Mouse (Mus musculus) T-cell, adult 2 months (primary cell): Measurements from ENCODE around the gene Slc27a4.
"Not testable (repeated sequence)": the region's sequence is repeated elsewhere in the genome, so short reads cannot be mapped to it uniquely, and the experiment has no call there.

Experiments
- DNase-seq: peaks from one replicate; pipeline ENCODE4 v3.0.0; 2022; ENCODE audit warnings: low spot score

Gene Slc27a4

GRCm38 (mm10) chr2:29802075-29802826 lies at the start of gene Slc27a4:
Gene Slc27a4 (plus strand): TSS chr2:29802634.
- DNase-seq: peak; percentile 94

- no peak for DNase-seq
Observed at GRCm38 (mm10) chr2:29755693-29756092, 46.7 kb upstream of the Slc27a4 start.

DNA sequence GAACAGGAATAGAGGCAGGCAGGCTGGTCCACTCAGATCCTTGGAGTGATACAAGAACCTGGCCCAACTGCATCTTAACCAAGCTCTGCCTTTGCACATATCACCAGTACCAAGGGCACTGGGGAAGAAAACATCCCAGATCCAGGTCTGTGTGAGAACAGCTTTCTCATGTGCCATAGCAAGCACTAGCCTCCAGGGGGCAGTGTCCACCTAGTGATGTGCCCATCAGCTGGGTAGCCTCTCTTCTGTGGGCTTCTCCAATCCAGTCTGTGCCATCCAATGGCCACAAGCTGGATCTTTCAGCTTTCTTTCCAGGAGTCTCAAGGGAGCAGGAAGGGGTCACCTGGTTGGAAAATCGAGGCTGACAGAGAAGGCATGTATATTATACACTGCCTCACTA lies 37.6 kb upstream of the Slc27a4 start:
- DNase-seq: peak; percentile 42

- no peak for DNase-seq
Observed at GRCm38 (mm10) chr2:29767976-29768709, 34.3 kb upstream of the Slc27a4 start.

DNA sequence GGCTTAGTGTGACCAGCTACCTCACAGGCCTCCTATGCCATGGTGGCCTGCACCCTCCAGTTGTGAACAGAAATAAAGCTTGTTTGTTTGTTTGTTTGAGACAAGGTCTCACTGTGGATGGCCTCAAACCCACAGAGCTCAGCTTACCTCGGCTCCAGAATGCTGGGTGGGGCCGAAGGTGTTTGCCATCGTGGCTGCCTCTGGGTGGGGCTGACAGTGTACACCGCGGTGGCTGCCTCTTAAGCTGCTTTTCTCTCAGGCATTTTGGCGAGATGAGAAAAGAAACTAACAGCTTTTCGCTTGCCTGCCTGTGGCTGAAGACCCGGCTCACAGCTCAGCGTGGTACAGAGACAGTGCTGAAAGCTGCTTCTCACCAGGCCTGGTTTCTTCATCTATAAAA lies 33.5 kb upstream of the Slc27a4 start:
- no peak for DNase-seq

GRCm38 (mm10) chr2:29770162-29770561 lies 32.3 kb upstream of the Slc27a4 start:
- no peak for DNase-seq

DNA sequence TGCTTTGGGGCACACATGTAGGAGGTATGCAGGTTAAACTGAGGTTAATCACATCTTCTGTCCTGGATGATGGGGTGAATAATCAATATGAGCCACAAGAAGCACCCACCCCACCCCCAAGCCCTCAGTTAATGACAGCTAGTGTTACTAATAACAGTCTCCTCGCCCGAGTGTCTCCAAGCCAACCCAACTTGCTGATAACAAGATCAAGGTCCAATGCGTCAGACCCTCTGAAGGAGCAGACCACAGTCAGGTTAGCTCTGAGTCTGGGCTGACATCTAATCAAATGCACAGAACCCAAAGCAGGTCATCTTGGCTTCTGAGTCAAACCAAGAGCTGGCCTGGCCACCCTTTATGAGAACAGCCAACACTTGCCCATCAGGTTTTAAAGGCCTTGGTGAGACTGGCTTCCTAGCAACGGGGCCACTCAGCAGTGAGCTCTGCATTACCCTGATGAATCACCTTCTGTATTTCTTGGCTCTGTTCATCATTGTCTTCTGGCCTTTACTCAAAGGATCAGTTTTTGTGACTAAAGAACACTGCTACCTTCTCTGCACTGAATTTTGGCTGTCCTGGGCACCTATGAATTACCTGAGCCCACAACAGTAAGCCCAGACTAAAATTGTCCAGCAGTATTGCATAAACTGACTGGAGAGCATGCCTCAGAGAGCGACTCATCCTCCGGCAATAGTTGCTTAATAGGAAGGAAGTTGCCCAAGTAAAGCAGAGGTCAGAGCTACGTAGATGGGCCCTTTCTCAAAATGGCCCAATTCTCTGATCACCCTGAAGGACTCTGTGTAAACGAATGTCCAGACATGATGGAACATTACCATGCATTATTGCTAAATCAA lies 30.6 kb upstream of the Slc27a4 start:
- DNase-seq: no peak

- DNase-seq: no peak
Observed at GRCm38 (mm10) chr2:29773323-29773722, 29.1 kb upstream of the Slc27a4 start.

DNA sequence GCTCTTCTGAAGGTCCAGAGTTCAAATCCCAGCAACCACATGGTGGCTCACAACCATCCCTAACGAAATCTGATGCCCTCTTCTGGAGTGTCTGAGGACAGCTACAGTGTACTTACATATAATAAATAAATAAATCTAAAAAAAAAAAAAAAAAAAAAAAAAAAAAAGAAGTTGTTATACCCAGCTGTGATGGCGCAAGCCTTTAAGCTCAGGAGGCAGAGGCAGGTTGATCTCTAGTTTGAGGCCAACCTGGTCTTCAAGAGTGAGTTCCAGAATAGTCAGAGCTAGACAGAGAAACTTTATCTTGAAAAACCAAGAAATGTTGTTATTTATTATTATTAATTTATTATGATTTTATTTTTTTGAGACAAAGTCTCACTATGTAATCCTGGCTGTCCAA lies 21.2 kb upstream of the Slc27a4 start:
- not testable (repeated sequence) for DNase-seq

- DNase-seq: no peak
Observed at GRCm38 (mm10) chr2:29784290-29784689, 18.1 kb upstream of the Slc27a4 start.

- peak; percentile 91 for DNase-seq
Observed at GRCm38 (mm10) chr2:29787104-29787917, 15.1 kb upstream of the Slc27a4 start, which contains the start of gene Coq4. Gene Coq4 (plus strand): TSS chr2:29787493.

DNA sequence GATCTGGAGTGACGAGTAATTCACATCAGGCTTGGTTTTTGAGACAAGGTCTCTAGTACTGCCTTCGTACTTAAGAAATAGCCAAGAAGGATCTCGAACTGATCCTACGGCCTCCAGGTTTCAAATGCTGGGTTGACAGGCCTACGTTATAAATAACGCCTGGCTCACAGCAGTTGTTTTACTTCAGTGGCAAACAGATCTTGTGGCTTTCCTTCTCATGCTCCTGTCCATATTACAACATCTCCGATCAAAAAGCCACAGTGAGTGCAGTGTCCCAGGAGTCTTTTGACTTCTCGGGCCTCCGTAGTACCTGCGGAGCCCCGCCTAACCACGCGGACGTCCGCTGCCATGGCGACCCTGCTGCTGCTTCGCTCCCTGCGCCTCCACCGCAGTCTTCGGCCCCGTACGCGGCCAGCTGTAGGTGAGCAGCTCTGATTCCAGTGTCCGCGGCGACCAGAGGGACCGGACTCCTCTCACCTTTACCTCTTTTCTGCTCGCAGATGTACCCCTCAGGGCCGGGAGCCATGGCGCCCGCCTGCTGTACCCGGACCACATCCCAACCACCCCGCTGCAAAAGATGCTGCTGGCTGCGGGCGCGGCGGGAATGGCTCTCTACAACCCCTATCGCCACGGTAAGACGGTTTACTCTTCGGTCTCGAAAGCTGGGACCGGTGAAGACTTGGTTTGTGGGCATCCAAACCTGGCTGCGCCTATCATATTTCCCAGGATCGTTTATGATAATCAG lies 14.3 kb upstream of the Slc27a4 start, which contains the start of gene Trub2:
Gene Trub2 (minus strand): TSS at position 566 of the 745 bp plus-strand sequence.
- DNase-seq: peak; percentile 81

GRCm38 (mm10) chr2:29792772-29793487 lies 9.5 kb upstream of the Slc27a4 start:
- DNase-seq: no peak

- no peak for DNase-seq
Observed at GRCm38 (mm10) chr2:29802827-29803201, 380 bp downstream of the Slc27a4 start.

GRCm38 (mm10) chr2:29803400-29803831 lies 982 bp downstream of the Slc27a4 start:
- DNase-seq: peak; percentile 19

DNA sequence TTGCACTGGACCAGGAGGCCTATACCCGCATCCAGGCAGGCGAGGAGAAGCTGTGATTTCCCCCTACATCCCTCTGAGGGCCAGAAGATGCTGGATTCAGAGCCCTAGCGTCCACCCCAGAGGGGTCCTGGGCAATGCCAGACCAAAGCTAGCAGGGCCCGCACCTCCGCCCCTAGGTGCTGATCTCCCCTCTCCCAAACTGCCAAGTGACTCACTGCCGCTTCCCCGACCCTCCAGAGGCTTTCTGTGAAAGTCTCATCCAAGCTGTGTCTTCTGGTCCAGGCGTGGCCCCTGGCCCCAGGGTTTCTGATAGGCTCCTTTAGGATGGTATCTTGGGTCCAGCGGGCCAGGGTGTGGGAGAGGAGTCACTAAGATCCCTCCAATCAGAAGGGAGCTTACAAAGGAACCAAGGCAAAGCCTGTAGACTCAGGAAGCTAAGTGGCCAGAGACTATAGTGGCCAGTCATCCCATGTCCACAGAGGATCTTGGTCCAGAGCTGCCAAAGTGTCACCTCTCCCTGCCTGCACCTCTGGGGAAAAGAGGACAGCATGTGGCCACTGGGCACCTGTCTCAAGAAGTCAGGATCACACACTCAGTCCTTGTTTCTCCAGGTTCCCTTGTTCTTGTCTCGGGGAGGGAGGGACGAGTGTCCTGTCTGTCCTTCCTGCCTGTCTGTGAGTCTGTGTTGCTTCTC lies 13.4 kb downstream of the Slc27a4 start:
- no peak for DNase-seq

- peak; percentile 66 for DNase-seq
Observed at GRCm38 (mm10) chr2:29817426-29818232, 15.2 kb downstream of the Slc27a4 start.

DNA sequence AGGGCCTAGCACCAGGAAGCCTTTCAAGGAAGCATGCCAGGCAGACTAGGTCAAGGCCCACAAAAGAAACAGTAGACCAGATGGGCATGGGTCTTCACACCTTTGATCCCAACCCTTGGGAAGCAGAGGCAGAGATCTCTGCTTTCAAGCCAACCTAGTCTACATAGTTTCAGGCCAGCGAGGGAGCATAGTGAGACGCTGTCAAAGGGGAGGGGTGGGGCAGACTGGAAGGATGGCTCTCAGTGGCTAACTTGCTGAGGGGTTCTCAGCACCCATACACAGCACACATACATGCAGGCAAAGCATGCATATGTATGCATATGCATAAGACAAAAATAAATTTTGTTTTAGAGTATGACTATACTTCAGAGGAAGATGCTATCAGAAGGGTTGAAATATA lies 16.9 kb downstream of the Slc27a4 start:
- no peak for DNase-seq
